Mouse (Mus musculus) Patski (cell line): ENCODE results near the gene Mtln. TPM values are rescaled to one million over a fixed set of nuclear protein-coding genes. Genes with fewer than 3 reads are reported as not detected.

Experiments
- ATAC-seq: fragments of 100-300 bp; one replicate; pipeline ENCODE4 v1.8.0; 2021
- CTCF ChIA-PET: fragments of 350-600 bp; sonication (Branson Sonifier 250); formaldehyde crosslinking; loops from one replicate; lab custom pipeline; 2022; ENCODE audit warnings: inconsistent platforms; lab: Charles Lee
- POLR2A ChIA-PET: fragments of 350-600 bp; sonication (Branson Sonifier 250); formaldehyde crosslinking; loops from one replicate; lab custom pipeline; 2022; ENCODE audit warnings: antibody characterized with exemption, inconsistent platforms; lab: Charles Lee
- DNase-seq: peaks from one replicate; pipeline ENCODE4 v3.0.0-alpha.2; 2011; ENCODE audit warnings: low read depth, low spot score
- H3K27me3 ChIP-seq: fragments of 371-371 bp; one replicate; pipeline ENCODE4 v1.5.1; 2021
- CTCF ChIP-seq: fragments of 100-300 bp; IDR thresholded peaks from one replicate; pipeline ENCODE4 v1.5.1; 2021
- in situ Hi-C: fragments of 300-500 bp; cut with MboI; formaldehyde crosslinking; loops from 3 replicates; pipeline ENCODE4 v1.11.1; 2018; ENCODE audit warnings: low pct_unique_long_range_greater_than_20kb, mixed read lengths
- polyA plus RNA-seq: library from polyadenylated mRNA; unstranded; gene quantifications from one replicate; pipeline ENCODE4 v1.2.3, GENCODE M21; 2021

Mtln gene
- polyA plus RNA-seq, 1 experiment from 2014 or later = 34.9 TPM

- DNase-seq (no peak), ATAC-seq (no peak)
- ChIA-PET CTCF (no interaction called here), POLR2A (no interaction called here)
- in situ Hi-C loops = no loop called here
- no peaks in the 10 kb centered on the region for H3K27me3 ChIP-seq
- no peak for TF ChIP-seq CTCF
These were observed 38.2 kb downstream of the Mtln start for GRCm38 (mm10) chr2:127754113-127754512.

GRCm38 (mm10) chr2:127751849-127752610 is 40.3 kb downstream of the Mtln start:
- in situ Hi-C loops = no loop called here
- no peaks in the 10 kb centered on the region for H3K27me3 ChIP-seq
- no peak for ATAC-seq
- ChIA-PET POLR2A (interaction anchor here (0.6 kb wide), 1 partner anchor 265 kb away, joined by 4 read pairs; no protein-coding TSS in a partner anchor), CTCF (no interaction called here)
- DNase-seq = no peak
- TF ChIP-seq CTCF = no peak

GRCm38 (mm10) chr2:127749376-127749775 is 42.9 kb downstream of the Mtln start:
- ChIA-PET POLR2A (no interaction called here), CTCF (no interaction called here)
- ATAC-seq (no peak), DNase-seq (no peak)
- no peaks in the 10 kb centered on the region for H3K27me3 ChIP-seq
- in situ Hi-C loops = no loop called here
- TF ChIP-seq CTCF = no peak

GRCm38 (mm10) chr2:127748316-127748715 is 44.0 kb downstream of the Mtln start:
- in situ Hi-C loops = no loop called here

GRCm38 (mm10) chr2:127742637-127743036 is 49.7 kb downstream of the Mtln start:
- no peak for TF ChIP-seq CTCF
- ATAC-seq (no peak), DNase-seq (no peak)
- no peaks in the 10 kb centered on the region for H3K27me3 ChIP-seq
- POLR2A ChIA-PET = no interaction called here
- in situ Hi-C loops = no loop called here
- CTCF ChIA-PET = interaction anchor here (1.3 kb wide), 1 partner anchor 9 kb away, joined by 4 read pairs; no protein-coding TSS in a partner anchor

More at GRCm38 (mm10) chr2:127748316-127748715, 44.0 kb downstream of the Mtln start:
- DNase-seq (no peak), ATAC-seq (no peak)
- CTCF ChIA-PET = no interaction called here
- TF ChIP-seq CTCF = no peak
- H3K27me3 ChIP-seq = no peaks in the 10 kb centered on the region
- POLR2A ChIA-PET = interaction anchor here (0.7 kb wide), 1 partner anchor 81 kb away, joined by 5 read pairs; no protein-coding TSS in a partner anchor

Other genes with a start within 250 kb of the Mtln start
- gene Zfp661, start 205.4 kb downstream of the Mtln start, polyA plus RNA-seq = 3.8 TPM
- gene Mrps5, start 205.3 kb downstream of the Mtln start, polyA plus RNA-seq = 87.4 TPM
- 1.1 TPM for gene Mal, start 135.8 kb downstream of the Mtln start, polyA plus RNA-seq
- 0.05 TPM for gene Mall, start 62.6 kb downstream of the Mtln start, polyA plus RNA-seq
- 58.5 TPM for gene Nphp1, start 3.6 kb downstream of the Mtln start, polyA plus RNA-seq
- 23.7 TPM for gene Bub1, start 39.4 kb upstream of the Mtln start, polyA plus RNA-seq
- gene Acoxl, start 46.4 kb upstream of the Mtln start, polyA plus RNA-seq = 0.03 TPM